Mouse (Mus musculus) ovary, postnatal 10 days (tissue): ENCODE data around the gene Ly6g5c.

Experiments
- DNase-seq: peaks from one replicate; pipeline ENCODE4 v3.0.0; 2022; ENCODE audit warnings: low spot score

The Ly6g5c gene

DNA sequence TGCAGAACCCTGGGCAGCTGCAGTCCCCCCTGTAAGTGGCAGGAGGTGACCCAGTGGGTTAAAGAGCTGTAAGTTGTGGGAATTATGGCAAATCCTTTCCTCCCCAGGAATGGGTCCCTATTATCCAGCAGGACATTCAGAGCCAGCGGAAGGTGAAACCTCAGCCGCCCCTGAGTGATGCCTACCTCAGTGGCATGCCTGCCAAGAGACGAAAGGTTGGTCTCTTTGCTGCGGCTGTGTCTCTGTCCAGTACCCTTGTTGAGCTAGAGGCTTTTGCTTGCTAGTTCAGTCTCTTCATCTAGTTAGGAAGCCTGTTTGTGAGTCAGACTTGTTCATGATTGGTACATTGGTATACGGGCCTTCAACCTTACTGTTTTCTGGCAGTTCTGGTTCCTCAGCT is 38.1 kb downstream of the Ly6g5c start:
- DNase-seq = no peak

DNA sequence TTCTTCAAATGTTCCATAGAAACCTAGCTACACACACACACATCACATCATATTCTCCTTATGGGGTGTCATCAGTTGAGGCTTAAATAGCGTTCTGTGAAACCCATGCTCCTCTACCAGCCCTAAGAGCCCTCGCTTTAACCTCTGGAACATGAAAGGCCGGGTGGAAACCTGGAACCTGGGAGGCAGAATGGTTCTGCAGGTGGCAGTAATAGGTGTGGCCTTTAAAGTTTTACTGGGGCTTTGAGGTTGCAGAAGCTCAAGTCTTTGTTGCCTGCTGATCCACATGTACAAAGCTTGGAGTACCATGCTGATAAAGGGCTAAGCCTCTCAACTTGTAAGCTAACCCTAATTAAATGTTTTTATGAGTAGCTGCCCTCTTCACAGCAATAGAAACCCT is 39.3 kb downstream of the Ly6g5c start:
- no peak for DNase-seq

DNA sequence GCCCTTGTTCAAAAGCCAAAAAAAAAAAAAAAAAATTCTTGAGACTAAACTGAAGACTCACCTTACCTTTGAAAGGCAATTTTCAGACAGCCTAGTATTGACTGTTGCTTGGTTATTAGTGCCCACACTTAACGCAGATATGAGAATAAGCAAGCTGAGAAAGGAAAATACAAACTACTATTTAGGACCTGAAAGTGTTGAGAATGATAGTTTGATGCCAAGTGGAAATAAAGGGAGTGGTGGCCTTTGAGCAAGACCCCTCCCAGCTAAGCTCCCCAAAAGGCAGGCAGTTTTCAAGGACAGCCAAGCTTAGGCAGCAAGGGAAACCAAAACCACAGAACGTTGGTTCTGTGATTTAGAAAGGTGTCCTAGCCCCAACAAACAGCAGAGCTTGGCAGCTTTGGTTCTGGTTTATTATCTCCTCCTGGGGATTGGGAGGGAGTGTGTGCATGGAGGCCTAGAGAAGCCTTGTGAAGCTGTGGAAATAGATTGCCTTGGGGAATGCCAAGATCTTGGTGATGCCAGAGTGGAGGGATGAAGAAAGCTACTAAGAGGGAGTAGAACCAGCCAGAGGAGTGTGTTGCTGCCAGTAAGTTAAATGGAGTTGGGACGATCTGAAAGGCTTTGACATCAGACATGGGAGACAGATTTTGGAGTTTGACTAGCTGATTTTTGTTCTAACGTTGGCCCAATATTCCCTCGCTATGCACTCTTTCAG is 40.0 kb downstream of the Ly6g5c start:
- no peak for DNase-seq

DNA sequence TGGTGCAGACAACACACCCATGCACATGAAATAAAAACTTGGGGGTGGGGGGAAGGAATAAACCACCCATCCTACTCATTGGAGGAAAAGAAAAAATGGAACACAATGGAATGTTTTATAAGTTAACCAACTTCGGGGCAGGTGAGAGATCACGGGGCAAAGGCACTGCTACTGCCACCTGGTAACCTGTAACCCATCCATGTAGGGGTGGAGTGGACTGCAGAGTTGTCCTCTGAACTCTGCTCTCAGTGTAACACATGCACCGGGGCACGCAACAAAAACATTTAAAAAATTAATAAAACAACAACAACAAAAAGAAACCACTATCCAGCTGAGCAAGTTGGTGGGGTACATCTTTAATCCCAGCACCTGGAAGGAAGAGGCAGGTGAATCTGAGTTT is 44.0 kb downstream of the Ly6g5c start:
- no peak for DNase-seq

DNA sequence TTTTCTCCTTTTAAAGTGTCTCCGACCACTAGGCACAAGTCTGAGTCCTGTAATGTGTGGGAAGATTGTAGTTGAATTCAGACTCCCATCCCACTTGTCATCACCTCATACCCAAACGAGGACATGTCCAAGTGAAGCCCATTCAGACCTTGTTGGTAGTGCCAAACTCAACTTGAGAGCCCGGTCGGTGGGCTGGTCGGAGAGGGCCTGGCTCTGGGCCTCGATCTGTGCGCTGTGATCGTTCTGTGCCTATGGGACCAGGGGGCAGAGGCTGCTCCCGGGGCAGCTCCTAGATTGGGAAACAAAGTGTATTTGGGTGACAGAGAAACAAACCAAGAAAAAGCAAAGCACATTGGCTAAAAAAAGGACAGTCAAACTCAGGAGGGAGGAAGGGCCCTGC is 45.0 kb downstream of the Ly6g5c start:
- no peak for DNase-seq

DNA sequence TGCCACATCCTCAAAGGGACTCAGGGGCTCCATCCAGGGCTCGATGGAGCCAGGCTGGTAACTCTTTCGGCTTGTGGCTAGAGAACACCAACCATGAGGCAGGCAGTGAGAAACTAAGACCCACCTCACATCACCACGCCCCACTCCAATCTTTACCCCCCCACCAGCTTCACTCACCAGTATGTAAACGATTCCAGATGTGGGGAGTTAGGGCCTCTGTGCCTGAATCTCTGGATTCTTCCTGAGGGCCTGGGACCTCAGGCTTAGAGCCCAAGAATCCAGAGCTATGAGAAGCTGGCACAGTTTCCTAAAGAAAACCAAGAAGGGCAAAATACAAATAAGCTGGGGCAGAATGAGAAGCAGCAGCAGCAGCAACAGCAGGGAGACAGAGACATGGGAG is 45.9 kb downstream of the Ly6g5c start:
- DNase-seq = no peak

DNA sequence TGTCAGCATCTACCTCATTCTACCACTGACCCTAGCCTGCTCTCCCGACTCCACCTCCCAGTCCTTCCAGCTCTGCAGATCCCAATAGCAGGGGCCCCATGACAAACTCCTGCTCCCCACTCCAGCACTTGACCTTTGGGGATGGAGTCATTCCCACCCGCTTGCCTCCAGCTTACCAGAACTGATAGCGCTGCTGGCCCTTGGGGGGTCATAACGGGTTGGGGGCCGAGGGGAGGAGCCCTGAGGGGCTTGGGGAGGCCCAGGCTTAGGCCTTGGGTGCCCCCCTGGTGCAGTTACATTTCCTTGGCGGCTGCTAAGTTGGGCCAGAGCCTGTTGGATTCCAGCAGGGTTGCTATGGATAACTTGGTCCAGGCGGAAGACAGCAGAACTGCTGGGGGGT is 46.5 kb downstream of the Ly6g5c start:
- DNase-seq = no peak

DNA sequence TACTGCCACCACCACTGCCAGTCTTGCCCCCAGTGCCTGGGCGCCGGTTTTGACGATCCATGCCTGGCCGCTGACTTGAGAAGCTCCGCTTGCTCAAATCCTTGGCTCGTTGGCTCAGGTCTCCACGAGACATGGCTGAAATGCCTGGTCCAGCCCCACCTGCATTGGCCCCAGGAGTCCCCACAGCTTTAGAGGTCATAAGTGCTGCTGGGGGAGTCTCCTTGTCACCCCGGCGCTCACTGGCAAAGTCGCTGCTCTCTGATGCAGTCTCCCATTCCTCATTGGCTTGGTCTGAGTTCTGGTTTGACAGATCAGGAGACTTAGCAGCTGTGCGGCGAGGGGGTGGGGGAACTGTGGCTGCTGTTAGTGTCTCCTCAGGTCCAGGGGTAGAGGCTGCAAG is 47.4 kb downstream of the Ly6g5c start:
- DNase-seq = no peak

DNA sequence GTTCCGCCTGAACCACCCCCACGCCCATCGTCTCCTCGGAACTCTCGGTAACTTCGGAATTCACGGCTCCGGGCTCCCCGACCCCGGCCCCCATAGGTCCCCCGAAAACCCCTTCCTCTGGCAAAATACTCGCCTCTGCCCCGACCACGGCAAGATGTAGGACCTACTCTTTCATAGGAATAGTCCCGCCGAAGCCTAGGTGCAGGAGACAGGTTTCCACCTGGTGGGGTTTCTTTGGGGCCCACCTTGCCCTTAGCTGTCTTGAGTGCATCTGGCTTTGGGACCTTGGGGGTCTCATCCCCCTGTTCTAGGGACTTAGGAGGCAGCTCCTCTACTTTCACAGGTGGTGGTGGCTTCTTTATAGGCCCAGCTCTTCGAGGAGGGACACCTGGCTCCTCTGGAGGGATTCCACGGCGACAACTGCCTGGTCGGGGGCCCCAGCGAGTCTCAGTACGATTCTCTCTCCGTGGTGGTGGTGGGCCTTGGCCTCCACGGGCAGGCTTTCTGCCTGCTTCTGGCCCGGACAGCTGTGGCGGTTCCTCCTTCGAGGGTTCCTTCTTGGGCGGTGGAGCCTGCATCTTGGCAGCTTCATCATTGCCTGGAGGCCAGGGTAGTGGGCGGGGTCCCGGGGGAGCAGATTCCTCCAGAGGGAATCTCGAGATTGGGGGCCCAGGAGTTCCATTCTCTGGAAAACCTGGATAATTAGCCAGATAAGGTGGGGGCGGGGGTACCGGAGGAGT is 48.6 kb downstream of the Ly6g5c start:
- DNase-seq = no peak

DNA sequence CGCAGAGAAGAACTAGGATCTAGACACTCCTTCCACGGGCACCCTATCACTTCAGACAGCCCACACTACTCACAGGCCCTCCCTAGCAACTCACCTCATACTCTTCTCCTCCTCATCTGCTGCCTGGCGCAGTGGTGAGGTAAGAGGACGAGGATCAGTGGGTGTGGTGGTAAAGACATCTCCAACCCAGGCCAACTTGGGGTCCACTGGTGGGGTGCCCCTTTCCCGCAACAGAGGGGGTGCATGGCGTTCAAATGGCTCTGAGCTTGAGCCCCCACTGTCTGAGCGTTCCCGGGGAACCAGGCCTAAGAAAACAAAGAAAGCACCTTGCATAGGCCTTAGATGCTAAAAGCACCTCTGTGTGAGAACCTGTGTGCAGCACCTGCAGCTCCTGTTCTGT is 49.2 kb downstream of the Ly6g5c start:
- no peak for DNase-seq

DNA sequence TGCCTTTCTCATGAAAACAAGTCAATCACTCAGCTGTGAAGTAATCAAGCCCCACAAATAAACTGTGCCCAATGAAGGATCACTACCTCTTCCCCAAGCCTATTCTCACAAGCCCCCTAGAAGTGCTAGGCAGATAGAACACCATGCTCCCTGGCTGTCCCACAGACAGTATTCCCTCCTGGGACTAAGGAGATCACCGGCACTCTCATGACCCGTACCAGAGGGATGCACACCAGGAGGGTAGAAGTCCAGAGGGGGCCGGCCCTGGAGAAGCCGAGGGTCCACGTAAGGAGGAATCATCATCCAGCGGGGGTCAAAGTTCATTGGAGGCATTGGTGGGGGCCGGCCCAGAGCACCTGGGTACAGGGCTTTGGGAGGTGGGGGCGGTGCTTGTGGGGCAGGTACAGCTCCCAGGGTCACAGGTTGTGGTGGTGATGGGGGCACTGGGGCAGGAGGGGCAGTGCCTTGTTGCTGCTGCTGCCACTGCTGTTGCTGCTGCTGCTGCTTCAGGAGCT is 49.6 kb downstream of the Ly6g5c start:
- no peak for DNase-seq

DNA sequence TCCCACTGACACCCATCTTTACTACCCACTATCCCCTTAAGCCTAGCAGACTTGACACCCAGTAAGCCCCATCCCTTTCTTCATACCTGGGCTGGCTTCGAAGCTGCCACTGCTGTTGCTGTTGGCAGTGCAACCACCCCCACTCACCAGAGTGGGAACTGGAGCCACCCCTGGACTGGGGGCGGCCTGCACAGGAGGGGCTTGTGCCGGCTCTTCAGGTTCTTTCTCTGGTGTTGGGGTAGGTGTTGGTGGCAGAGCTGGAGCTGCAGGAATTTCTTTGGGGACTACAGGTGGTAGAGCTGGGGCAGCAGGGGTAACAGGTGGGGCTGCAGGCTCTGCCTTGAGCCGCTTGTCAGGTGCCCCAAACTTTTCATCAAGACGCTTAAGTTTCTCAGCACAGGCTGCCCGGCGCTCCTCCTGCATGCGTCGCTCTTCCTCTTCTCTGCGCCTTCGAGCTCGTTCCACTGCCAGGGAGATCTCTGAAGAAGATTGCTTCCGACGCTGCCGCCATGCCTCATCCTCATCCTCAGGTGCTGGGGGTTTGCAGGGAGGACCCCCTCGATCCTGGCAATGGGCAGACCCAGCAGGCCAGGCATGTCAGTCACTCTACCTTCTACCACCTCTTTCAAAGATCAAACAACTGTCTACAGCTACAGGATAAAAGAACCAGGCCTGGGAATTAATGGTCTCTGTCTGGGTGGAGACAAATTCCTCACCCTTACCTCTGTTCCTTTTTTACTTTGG is 50.9 kb downstream of the Ly6g5c start:
- DNase-seq = no peak

DNA sequence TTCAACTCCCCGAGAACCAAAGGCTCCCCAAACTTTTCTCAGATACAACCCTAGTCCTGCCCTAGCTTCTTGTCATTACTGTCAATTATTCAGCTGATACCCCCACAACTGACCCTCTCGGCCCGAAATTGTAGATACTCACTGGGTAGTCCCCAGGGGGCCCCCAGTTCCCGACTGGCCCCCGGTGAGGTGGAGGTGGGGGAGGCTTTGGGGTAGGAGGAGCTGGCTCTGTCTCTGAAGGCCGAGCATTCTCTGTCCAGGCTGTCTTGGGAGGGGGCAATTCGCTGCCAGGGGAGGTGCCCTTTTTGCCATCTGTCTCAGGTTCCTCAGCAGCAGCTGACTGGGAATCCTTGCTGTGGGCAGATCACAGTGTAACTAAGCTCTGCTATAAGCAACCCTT is 51.6 kb downstream of the Ly6g5c start:
- DNase-seq = no peak

DNA sequence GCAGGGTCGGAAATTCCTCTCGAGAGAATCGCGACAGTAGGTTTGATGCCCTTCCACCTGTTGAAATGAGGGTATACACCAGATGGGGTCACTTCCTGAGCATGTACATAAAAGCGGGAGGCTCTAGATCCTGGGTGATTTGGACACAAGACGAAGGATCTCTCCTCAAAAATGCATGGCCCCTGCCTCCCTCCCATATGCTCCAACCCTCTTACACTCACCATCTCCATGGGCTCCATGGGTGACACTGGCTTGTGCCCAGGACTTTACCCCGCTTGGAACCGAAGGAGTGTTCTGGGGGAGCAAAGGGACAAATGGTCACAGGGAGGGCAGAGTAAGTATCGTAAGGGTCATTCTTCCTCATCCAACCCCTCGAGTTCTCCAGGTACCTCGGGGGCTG is 53.3 kb downstream of the Ly6g5c start:
- DNase-seq = no peak
